Mouse (Mus musculus) limb, embryonic 15.5 days (tissue): Measurements from ENCODE around the gene Fgf12. TPM values are rescaled to one million over a fixed set of nuclear protein-coding genes. Genes with fewer than 3 reads are reported as not detected.

Source experiments
- ATAC-seq: fragments of 200-750 bp; cut with Nextera tagmentation; 2 replicates; pipeline ENCODE4 v1.8.0; 2017; ENCODE audit warnings: low read depth, moderate TSS enrichment; ENCODE audit not compliant: insufficient number of reproducible peaks, low FRiP score, low TSS enrichment
- H3K27ac ChIP-seq: fragments of 300-500 bp; sonication (generic); 2 replicates; pipeline ENCODE4 v1.5.1; 2015; ENCODE audit warnings: moderate library complexity, mild to moderate bottlenecking, inconsistent platforms
- H3K27me3 ChIP-seq: fragments of 300-500 bp; sonication (generic); 2 replicates; pipeline ENCODE4 v1.6.1; 2015; ENCODE audit warnings: inconsistent platforms
- H3K36me3 ChIP-seq: fragments of 300-500 bp; sonication (generic); 2 replicates; pipeline ENCODE4 v1.6.1; 2015; ENCODE audit warnings: inconsistent platforms
- H3K4me1 ChIP-seq: fragments of 300-500 bp; sonication (generic); 2 replicates; pipeline ENCODE4 v1.6.1; 2015; ENCODE audit warnings: inconsistent platforms
- H3K4me2 ChIP-seq: fragments of 300-500 bp; sonication (generic); 2 replicates; pipeline ENCODE4 v1.6.1; 2015; ENCODE audit warnings: mild to moderate bottlenecking, inconsistent platforms
- H3K4me3 ChIP-seq: fragments of 300-500 bp; sonication (generic); 2 replicates; pipeline ENCODE4 v1.5.1; 2015; ENCODE audit warnings: mild to moderate bottlenecking, inconsistent platforms
- H3K9ac ChIP-seq: fragments of 300-500 bp; sonication (generic); 2 replicates; pipeline ENCODE4 v1.6.1; 2015; ENCODE audit warnings: inconsistent platforms
- H3K9me3 ChIP-seq: fragments of 300-500 bp; sonication (generic); 2 replicates; pipeline ENCODE4 v1.6.1; 2016; ENCODE audit warnings: inconsistent platforms
- WGBS: fragments of 180-500 bp; shearing (Covaris S2); methylation state at CpG from one replicate; pipeline ENCODE4 v1.1.7; 2015; 5-methylcytosine and 5-hydroxymethylcytosine counted together
- polyA plus RNA-seq: library from polyadenylated mRNA; unstranded; fragments of >200 nt; fragmentation: Nextera tagmentation; extraction: Ambion mirVana; gene quantifications from 2 replicates; pipeline ENCODE4 v1.2.1, GENCODE M21; 2015

Gene Fgf12
- polyA plus RNA-seq, 1 experiment from 2014 or later = 7.3 TPM

DNA sequence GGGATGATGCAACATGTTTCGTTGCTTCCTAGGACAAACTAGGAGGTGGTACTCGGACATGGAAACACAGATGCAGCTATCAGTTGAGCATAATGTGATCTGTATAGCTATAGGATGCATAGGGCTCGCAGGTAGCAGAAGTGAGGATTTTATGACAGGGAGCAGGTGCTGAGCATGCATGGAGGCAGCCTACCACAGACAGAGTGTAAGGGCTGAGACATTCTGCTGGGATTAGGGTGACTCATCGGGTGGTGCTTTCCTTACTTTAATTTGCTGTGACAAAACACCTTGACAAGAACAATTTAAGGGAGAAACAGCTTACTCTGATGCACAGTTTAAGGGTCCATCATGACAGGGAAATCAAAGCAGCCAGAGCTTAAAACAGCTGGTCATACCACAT lies 363.8 kb downstream of the Fgf12 start:
- WGBS = 74% methylated on average over 4 of the region's 4 CpGs
- no peaks in the 10 kb centered on the region for H3K27me3 ChIP-seq
- no peaks in the 10 kb centered on the region for H3K9me3 ChIP-seq
- no peaks in the 10 kb centered on the region for H3K4me1 ChIP-seq
- H3K9ac ChIP-seq = no peak overlapping the region
- no peak overlapping the region for H3K4me2 ChIP-seq
- no peaks in the 10 kb centered on the region for H3K36me3 ChIP-seq
- ATAC-seq = no peak
- H3K4me3 ChIP-seq = no peak overlapping the region
- no peak overlapping the region for H3K27ac ChIP-seq

DNA sequence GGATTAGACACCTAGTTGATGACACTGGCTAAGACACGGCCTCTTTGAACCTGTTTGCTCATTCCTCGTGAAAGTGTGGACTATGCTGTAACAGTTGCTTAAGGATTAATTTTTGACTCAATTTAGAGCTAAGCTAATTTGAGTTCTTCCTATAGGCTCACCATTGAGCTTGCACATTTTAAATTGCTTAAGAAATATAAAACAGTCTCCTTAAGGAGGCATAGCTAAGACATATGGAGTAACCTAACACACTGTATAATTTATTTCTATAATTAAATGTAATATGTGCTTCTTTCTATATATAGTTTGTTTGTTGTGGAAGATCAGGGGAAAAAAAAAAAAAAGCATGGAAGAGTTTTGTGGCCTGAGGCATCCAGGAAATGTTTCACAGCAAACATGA lies 378.1 kb downstream of the Fgf12 start:
- H3K9ac ChIP-seq = no peak overlapping the region
- H3K4me1 ChIP-seq = no peaks in the 10 kb centered on the region
- H3K27ac ChIP-seq = no peak overlapping the region
- no peaks in the 10 kb centered on the region for H3K9me3 ChIP-seq
- no peak for ATAC-seq
- 60% methylated on average over 2 of the region's 2 CpGs for WGBS
- H3K36me3 ChIP-seq = no peaks in the 10 kb centered on the region
- no peaks in the 10 kb centered on the region for H3K27me3 ChIP-seq
- no peak overlapping the region for H3K4me2 ChIP-seq
- H3K4me3 ChIP-seq = no peak overlapping the region

DNA sequence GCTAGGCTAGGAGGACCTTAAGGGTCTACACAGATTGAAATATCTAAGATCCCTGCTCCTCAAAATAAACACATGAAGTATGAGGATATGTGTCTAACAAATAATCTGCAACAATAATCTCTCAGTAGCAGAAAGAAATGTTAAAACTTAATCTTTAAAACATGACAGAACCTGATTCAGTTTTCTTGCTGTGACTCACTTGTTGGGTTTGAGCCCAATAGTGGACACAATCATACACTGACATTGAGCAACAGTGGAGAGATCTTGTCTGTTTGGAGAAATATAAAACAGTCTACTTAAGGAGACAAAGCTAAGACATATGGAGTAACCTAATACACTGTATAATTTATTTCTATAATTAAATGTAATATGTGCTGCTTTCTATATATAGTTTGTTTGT lies 379.6 kb downstream of the Fgf12 start:
- no peaks in the 10 kb centered on the region for H3K27me3 ChIP-seq
- no peaks in the 10 kb centered on the region for H3K9me3 ChIP-seq
- no peak overlapping the region for H3K9ac ChIP-seq
- no peak overlapping the region for H3K27ac ChIP-seq
- H3K36me3 ChIP-seq = no peaks in the 10 kb centered on the region
- H3K4me2 ChIP-seq = no peak overlapping the region
- no peaks in the 10 kb centered on the region for H3K4me1 ChIP-seq
- ATAC-seq = no peak
- no peak overlapping the region for H3K4me3 ChIP-seq

DNA sequence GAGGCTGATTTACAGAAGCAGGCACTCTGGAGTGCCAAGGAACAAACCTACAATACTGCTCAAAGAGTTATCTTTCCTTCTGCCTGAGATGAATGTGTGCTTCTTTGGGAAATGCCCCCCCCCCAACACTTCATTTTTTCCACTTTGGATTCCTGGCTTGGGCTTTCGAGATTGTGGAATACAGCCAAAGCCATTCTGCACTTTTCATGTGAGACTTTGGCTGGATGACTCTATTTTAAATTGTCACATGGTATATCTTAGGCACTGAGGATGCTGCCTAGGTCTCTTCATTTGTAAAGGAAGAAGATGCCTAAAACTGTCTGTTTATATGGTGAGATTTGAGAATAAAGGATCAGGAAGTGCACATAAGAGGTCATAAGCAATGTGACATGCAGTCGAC lies 402.2 kb downstream of the Fgf12 start:
- no peaks in the 10 kb centered on the region for H3K36me3 ChIP-seq
- ATAC-seq = no peak
- H3K27ac ChIP-seq = no peak overlapping the region
- no peaks in the 10 kb centered on the region for H3K27me3 ChIP-seq
- no peaks in the 10 kb centered on the region for H3K9me3 ChIP-seq
- H3K4me2 ChIP-seq = no peak overlapping the region
- no peak overlapping the region for H3K9ac ChIP-seq
- H3K4me1 ChIP-seq = no peaks in the 10 kb centered on the region
- no peak overlapping the region for H3K4me3 ChIP-seq
- WGBS = 74% methylated on average over 2 of the region's 2 CpGs

DNA sequence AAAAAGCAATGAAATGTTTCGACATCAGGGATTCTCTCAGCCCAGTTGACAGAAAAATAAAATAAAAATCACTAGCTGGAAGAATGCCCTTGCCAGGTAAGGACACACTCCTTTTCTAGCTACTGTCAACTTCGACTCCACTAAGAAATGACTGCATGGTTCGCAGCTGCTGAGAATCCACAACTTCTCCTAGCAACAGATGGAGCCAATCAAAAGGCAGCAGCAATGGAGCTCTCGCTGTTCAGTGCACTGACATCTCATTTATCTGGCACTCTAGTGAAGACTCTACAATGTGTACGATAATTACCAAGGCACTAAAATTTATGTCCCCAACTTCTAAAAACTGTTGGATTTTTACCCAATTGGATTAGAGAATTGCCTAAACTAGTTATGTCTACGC lies 407.5 kb downstream of the Fgf12 start:
- no peak for ATAC-seq
- H3K27me3 ChIP-seq = no peaks in the 10 kb centered on the region
- no peaks in the 10 kb centered on the region for H3K4me1 ChIP-seq
- no peak overlapping the region for H3K27ac ChIP-seq
- H3K9me3 ChIP-seq = no peaks in the 10 kb centered on the region
- no peak overlapping the region for H3K9ac ChIP-seq
- H3K4me2 ChIP-seq = no peak overlapping the region
- WGBS = 47% methylated on average over 6 of the region's 6 CpGs
- no peak overlapping the region for H3K4me3 ChIP-seq
- H3K36me3 ChIP-seq = no peaks in the 10 kb centered on the region

DNA sequence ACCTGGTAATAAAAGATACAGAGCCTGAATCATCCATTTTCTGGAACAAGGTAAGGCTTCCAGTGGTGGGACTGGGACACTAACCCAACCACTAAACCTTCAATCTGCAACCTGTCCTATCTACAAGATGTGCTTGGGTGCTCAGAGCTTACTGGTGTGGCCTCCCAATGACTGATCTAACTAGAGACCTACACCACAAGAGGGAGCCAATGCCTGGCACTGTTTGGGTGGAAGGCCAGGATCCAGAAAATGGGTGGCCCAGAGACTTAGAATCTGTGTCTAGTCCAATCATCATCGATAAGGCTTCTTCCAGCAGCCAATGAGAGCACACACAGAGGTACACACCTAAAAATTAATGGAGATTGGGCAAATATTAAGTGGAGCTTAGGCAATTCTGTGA lies 414.9 kb downstream of the Fgf12 start:
- no peaks in the 10 kb centered on the region for H3K27me3 ChIP-seq
- H3K4me2 ChIP-seq = no peak overlapping the region
- H3K4me1 ChIP-seq = no peaks in the 10 kb centered on the region
- H3K9me3 ChIP-seq = no peaks in the 10 kb centered on the region
- H3K27ac ChIP-seq = no peak overlapping the region
- no peak overlapping the region for H3K9ac ChIP-seq
- no peak overlapping the region for H3K4me3 ChIP-seq
- 86% methylated on average over 1 of the region's 1 CpGs for WGBS
- H3K36me3 ChIP-seq = no peaks in the 10 kb centered on the region
- no peak for ATAC-seq

DNA sequence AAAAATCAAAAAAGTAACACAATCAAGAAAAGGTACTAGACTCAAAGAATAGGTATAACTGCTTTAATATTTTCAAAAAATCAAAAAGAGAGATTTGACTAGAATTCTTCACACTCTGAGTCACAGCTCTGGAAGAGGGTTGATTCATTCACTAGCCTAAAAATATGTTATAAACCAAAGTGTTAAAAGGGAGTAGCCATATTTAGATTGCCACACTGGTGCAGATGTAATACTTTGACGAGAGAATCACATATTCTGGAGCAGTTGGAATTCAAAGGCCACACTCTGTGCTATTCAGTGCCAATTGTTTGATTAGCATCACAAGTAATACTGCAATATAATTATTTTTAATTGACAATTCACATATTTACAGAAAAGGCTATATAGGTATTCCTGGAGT lies 416.2 kb downstream of the Fgf12 start:
- Histone ChIP-seq H3K27ac (no peak overlapping the region), H3K4me1 (no peaks in the 10 kb centered on the region), H3K4me3 (no peak overlapping the region), H3K9ac (no peak overlapping the region), H3K4me2 (no peak overlapping the region), H3K27me3 (no peaks in the 10 kb centered on the region), H3K9me3 (no peaks in the 10 kb centered on the region), H3K36me3 (no peaks in the 10 kb centered on the region)
- ATAC-seq = no peak
- 56% methylated on average over 1 of the region's 1 CpGs for WGBS

DNA sequence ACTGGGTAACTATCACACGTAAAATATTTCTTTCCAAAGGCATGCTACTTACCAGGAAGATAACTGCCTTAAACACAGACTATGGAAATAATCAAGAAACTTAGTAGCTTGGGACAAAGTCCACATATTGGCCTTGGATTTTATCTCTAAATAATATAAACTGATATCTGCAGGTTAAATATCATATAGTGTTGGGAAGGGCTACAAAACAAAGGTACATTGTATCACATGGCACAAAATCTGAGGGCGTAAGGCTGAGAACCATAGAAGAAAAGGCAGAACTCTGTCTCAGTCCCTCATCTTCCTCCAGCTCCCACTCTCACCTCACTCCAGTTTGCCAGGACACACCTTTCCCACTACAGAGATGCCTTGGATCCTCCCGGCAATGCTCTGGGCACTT lies 417.8 kb downstream of the Fgf12 start:
- H3K4me1 ChIP-seq = no peaks in the 10 kb centered on the region
- H3K27me3 ChIP-seq = no peaks in the 10 kb centered on the region
- no peaks in the 10 kb centered on the region for H3K9me3 ChIP-seq
- no peak for ATAC-seq
- H3K9ac ChIP-seq = no peak overlapping the region
- no peak overlapping the region for H3K4me3 ChIP-seq
- no peak overlapping the region for H3K27ac ChIP-seq
- H3K36me3 ChIP-seq = no peaks in the 10 kb centered on the region
- no peak overlapping the region for H3K4me2 ChIP-seq
- 83% methylated on average over 3 of the region's 3 CpGs for WGBS

DNA sequence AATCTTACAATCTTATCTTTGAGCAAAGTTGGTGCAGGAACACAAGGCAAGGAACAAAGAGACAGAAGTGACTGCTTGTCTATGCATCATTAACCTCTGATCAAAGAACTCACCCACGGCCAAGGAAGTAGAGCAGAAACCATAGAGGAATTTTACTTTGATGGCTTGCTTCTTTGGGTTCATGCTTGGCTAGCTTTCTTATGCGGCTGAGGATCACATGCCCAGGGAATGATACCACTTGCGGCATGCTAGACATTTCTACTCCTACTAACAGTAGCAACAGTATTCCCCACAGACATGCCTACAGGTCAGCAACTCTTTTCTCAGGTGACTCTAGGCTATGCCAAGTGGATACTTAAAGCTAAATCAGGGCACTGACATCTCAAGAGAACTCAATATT lies 429.3 kb downstream of the Fgf12 start:
- Histone ChIP-seq H3K27me3 (no peaks in the 10 kb centered on the region), H3K4me2 (no peak overlapping the region), H3K4me3 (no peak overlapping the region), H3K27ac (no peak overlapping the region), H3K9ac (no peak overlapping the region), H3K9me3 (no peaks in the 10 kb centered on the region), H3K36me3 (no peaks in the 10 kb centered on the region), H3K4me1 (no peaks in the 10 kb centered on the region)
- WGBS = 88% methylated on average over 3 of the region's 3 CpGs
- ATAC-seq = no peak

DNA sequence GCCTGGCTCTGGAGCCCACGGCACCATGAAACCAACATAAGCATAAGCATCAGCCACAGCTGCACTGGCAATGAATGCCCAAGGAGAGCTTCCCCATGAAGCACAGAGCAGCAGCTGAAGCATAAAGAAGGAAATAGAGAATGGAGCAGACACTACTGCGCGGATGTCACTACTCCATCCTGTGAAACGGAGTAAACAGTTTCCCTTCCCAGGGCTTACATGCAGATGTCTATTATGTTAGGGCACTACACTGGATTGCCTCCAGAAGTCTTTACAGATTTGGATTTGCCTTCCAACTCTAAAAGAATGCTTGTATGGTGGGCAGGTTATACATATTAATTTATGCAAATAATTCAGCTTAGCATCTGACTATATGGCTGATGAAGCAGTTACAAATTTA lies 441.2 kb downstream of the Fgf12 start:
- H3K4me3 ChIP-seq = no peak overlapping the region
- H3K36me3 ChIP-seq = no peaks in the 10 kb centered on the region
- 85% methylated on average over 4 of the region's 4 CpGs for WGBS
- no peaks in the 10 kb centered on the region for H3K4me1 ChIP-seq
- no peak overlapping the region for H3K4me2 ChIP-seq
- H3K9ac ChIP-seq = no peak overlapping the region
- H3K27me3 ChIP-seq = no peaks in the 10 kb centered on the region
- H3K27ac ChIP-seq = no peak overlapping the region
- no peaks in the 10 kb centered on the region for H3K9me3 ChIP-seq
- ATAC-seq = no peak

DNA sequence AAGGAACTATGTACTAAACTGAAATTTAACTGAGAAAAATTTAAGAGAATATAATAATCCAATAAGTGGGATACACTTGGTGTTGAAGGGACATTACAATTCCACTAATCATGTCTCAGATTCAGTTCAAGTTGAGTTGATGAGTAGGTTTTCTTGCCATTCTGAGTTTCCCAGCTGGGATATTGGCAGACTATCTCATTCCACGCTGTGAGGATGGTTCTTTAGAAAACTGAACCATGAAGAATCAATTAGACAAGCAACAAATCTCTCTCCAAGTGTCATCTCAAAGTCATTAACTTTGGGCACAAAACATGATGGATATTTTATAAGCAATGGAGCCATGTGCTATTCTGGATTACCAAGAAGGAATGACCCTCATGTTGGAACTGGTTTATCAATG lies 449.0 kb downstream of the Fgf12 start:
- Histone ChIP-seq H3K4me1 (no peaks in the 10 kb centered on the region), H3K36me3 (no peaks in the 10 kb centered on the region), H3K4me3 (no peak overlapping the region), H3K9ac (no peak overlapping the region), H3K9me3 (no peaks in the 10 kb centered on the region), H3K27me3 (no peaks in the 10 kb centered on the region), H3K4me2 (no peak overlapping the region), H3K27ac (no peak overlapping the region)
- no peak for ATAC-seq
- WGBS = 56% methylated on average over 1 of the region's 1 CpGs

DNA sequence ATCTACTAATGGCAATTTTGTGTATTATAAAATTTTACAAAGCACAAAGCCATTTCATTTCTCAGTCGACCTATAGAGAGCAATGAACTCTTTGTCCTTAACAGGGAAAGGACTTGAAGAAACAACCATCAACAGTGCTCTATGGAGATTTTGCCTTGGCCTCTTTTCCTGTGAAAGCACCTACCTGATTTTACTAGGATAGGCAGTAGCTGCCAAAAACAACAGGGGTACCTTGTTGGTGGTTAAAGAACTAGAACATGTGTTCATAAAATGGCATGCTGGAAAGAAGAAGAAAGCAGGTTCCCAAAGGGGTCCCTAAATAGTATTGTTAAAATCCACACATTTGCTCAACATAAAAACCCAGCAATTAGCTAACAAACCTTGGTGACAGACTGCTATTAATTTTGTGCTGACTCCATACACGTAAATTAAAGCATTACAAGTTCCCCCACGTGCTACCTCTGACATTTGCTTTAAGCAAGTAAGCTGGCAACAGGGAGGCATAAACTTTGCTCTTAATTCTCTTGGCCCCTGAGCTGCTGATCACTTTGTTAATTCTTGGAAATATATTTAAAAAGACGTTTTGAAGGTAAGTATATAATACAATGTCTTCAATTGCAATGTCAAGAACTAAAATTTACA lies 463.1 kb downstream of the Fgf12 start:
- no peak overlapping the region for H3K9ac ChIP-seq
- H3K4me2 ChIP-seq = no peak overlapping the region
- WGBS = 24% methylated on average over 4 of the region's 4 CpGs
- no peaks in the 10 kb centered on the region for H3K9me3 ChIP-seq
- H3K4me3 ChIP-seq = no peak overlapping the region
- no peaks in the 10 kb centered on the region for H3K36me3 ChIP-seq
- no peaks in the 10 kb centered on the region for H3K27me3 ChIP-seq
- no peak for ATAC-seq
- H3K27ac ChIP-seq = no peak overlapping the region
- no peaks in the 10 kb centered on the region for H3K4me1 ChIP-seq

DNA sequence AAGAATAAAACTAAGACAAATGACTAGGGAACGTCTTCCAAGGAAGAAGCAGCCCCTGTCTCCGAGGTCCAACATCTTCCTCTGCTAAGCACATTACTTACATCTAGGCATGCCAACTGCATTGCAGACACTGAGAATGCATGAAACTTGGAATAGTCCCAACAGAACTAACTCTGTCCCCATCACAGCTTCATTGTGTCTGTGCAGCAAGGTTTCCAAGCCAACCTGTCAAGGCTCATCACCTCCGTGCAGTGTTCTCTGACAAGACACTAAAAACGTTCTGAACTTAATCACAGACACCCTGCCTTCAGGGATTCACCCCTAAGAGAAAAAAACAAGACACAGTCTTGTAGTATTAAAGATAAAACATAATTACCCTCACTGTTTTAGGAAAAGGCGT lies 495.0 kb downstream of the Fgf12 start:
- ATAC-seq = no peak
- no peaks in the 10 kb centered on the region for H3K36me3 ChIP-seq
- H3K4me1 ChIP-seq = no peaks in the 10 kb centered on the region
- no peak overlapping the region for H3K4me3 ChIP-seq
- no peak overlapping the region for H3K9ac ChIP-seq
- no peaks in the 10 kb centered on the region for H3K27me3 ChIP-seq
- 65% methylated on average over 5 of the region's 5 CpGs for WGBS
- H3K27ac ChIP-seq = no peak overlapping the region
- H3K9me3 ChIP-seq = no peaks in the 10 kb centered on the region
- no peak overlapping the region for H3K4me2 ChIP-seq
